Mouse (Mus musculus) pancreas, adult 10 weeks (tissue): ENCODE results near the gene Brms1. TPM values are rescaled to one million over a fixed set of nuclear protein-coding genes. Genes with fewer than 3 reads are reported as not detected.

ENCODE experiments used
- polyA plus RNA-seq: library from polyadenylated mRNA; stranded (reverse); fragments of 350-450 nt; fragmentation: Illumina TruSeq; extraction: RNeasy Lipid Tissue Mini Kit (QIAGEN cat#74804); gene quantifications from one replicate; pipeline ENCODE4 v1.2.3, GENCODE M21; 2015; ENCODE audit warnings: low read depth, low replicate concordance; ENCODE audit not compliant: insufficient read depth

Gene Brms1
- 5.6 TPM for polyA plus RNA-seq

DNA sequence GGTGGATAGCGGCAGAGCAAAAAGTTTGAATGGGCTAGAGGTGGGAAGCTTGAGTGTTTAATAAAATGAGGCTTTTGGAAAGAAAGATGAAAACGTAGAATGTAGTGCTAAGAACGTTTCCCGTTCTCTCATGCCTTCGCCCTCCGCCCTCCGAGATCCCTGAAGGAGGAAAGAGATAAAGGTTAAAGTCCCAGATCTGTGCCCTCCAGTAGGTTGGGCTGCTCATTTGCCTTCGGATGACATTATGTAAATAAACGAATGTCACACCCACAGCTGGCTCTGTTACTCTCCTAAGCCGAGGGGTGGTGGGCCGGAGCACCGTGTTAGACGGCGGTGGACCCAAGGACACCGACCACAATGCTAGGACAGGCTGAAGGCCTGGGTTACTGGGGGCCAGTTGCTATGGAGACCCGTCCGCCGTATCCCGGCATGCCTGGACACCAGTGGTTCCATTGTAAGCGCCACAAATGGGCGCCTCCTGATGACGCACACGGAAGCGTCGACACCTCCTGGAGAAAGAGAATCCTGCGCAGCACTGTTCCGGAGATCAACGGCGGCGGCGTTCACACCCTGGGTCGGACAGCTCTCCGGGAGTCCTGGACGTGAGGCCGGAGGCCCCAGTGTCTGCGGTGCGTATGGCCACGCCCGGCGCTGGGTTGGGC, at the start of gene Brms1:
Gene Brms1, plus strand, starts transcription at position 493 of the 662 bp plus-strand sequence.

DNA sequence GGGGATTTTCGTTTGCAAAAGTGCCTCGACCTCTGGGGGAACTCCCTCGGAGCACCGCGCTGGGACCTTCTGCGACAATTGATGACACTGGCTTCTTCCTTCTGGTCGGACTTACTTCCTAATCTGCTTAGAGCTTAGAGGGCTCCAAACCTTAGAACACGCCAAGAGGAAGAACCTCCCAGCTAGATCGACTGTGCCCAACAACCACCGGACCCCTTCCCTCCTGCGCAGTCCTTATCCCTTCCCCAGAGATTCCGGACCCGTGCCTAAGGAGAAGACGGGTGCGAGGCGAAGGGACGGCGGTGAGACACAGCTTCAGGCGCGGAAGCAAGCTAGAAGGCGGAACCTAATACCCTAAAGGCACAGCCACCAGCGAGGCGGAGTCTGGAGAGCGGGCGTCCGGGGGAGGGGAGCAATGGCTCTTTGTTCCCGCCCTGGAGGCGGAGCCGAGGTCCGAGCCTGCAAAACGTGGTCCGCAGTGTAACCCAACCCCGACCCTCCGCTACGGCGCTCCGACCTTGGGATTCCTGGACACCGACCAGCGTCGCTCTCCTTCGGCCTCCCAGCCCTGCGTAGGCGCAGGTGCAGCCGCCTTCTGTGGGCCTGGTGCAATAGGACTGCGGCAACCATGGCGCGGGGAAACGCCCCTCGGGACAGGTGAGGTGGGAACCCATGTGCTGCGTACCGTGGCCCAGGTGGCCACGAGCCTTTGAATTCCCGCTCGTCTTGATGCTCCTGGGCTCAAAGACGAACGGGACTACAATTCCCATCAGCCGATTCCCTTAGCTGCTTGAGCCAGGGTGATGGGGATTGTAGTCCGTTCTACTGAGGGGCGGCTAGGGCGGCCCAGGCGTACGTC, 17.3 kb upstream of the Brms1 start, which contains the start of gene Slc29a2:
Gene Slc29a2, plus strand, starts transcription at position 240 of the 859 bp plus-strand sequence.

GRCm38 (mm10) chr19:5038709-5039156, 2.4 kb upstream of the Brms1 start, which contains the start of the genes B4gat1 and AC124502.3:
B4gat1 (plus strand) TSS chr19:5038826.
AC124502.3 (plus strand) TSS chr19:5038891.

GRCm38 (mm10) chr19:5050047-5050905, 9.1 kb downstream of the Brms1 start, which contains the start of gene Rin1:
Rin1 (plus strand) TSS chr19:5050481.

GRCm38 (mm10) chr19:5067867-5068569, 26.9 kb downstream of the Brms1 start, which contains the start of gene Cd248:
Cd248 (plus strand) TSS chr19:5068078.

GRCm38 (mm10) chr19:5085145-5085863, 44.1 kb downstream of the Brms1 start, which contains the start of gene Tmem151a:
Tmem151a (minus strand) TSS chr19:5085531.

DNA sequence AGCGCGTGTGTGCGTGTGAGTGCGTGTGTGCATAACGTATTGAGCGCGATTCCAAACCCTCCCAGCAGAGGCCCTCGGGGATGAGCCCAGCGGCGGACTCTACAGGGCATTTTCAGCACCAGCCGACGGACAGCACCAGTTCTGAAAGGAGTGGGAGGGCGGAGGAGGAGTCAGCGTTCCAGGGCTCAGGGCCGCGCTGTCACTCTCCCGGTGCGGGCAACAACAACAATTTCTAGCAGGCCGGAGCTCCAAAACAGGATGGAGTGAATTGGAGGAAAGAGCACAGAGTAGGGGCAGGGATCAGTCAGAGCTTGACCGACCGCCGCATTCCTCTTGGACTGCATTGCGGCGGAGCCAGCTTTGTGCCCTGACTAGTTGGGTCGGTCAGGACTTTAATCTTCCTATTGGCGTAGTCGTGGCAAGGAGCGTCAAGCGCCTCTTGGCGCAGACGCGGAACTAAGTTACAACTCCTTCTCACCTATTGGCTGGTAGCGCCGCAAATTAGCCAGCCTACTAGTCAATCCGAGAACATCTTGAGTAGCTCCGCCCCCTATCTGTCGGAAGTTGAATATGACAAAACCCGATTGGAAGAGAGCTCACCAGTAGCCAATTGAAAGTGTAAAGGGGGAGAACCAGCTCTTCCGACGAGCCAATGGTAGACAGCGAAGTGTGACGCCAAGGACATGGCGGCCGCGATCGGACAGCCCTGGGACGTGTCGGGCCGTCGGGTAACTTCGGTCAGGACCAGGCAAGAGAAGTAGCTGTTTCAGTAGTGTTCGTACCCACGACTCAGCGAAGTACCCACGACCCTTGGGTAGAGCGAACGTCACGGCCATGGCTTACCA, 47.0 kb downstream of the Brms1 start, which contains the start of gene Yif1a:
Gene Yif1a, plus strand, starts transcription at position 655 of the 845 bp plus-strand sequence.

GRCm38 (mm10) chr19:5098363-5099143, 57.4 kb downstream of the Brms1 start, which contains the start of gene Cnih2:
Cnih2 (minus strand) TSS chr19:5098521.

Other genes with a start within 250 kb of the Brms1 start
- 7.2 TPM for gene Rbm4, start 247.5 kb upstream of the Brms1 start, polyA plus RNA-seq
- gene Gm21992, start 229.7 kb upstream of the Brms1 start, polyA plus RNA-seq, result 13.6 TPM
- 5.8 TPM for gene Rbm14, start 229.7 kb upstream of the Brms1 start, polyA plus RNA-seq
- gene Ccs, start 202.0 kb upstream of the Brms1 start, polyA plus RNA-seq, result 30.0 TPM
- not detected for gene Ccdc87, start 202.0 kb upstream of the Brms1 start, polyA plus RNA-seq
- 21.8 TPM for gene Ctsf, start 186.2 kb upstream of the Brms1 start, polyA plus RNA-seq
- not detected for gene Actn3, start 163.4 kb upstream of the Brms1 start, polyA plus RNA-seq
- gene Zdhhc24, start 162.7 kb upstream of the Brms1 start, polyA plus RNA-seq, result 1.8 TPM
- gene Bbs1, start 134.7 kb upstream of the Brms1 start, polyA plus RNA-seq, result 1.2 TPM
- 16.6 TPM for gene Dpp3, start 113.1 kb upstream of the Brms1 start, polyA plus RNA-seq
- gene Peli3, start 98.2 kb upstream of the Brms1 start, polyA plus RNA-seq, result 0.83 TPM
- 13.0 TPM for gene Mrpl11, start 79.2 kb upstream of the Brms1 start, polyA plus RNA-seq
- gene Npas4, start 51.0 kb upstream of the Brms1 start, polyA plus RNA-seq, result 0.54 TPM
- gene Slc29a2, start 17.5 kb upstream of the Brms1 start, polyA plus RNA-seq, result 1.0 TPM
- gene B4gat1, start 2.5 kb upstream of the Brms1 start, polyA plus RNA-seq, result 0.83 TPM
- 3.4 TPM for gene AC124502.3, start 2.5 kb upstream of the Brms1 start, polyA plus RNA-seq
- gene Rin1, start 9.1 kb downstream of the Brms1 start, polyA plus RNA-seq, result 2.4 TPM
- 15.5 TPM for gene Cd248, start 26.7 kb downstream of the Brms1 start, polyA plus RNA-seq
- gene Tmem151a, start 44.2 kb downstream of the Brms1 start, polyA plus RNA-seq, result 3.4 TPM
- gene Yif1a, start 47.2 kb downstream of the Brms1 start, polyA plus RNA-seq, result 17.2 TPM
- gene Cnih2, start 57.2 kb downstream of the Brms1 start, polyA plus RNA-seq, result 0.92 TPM
- gene Rab1b, start 65.7 kb downstream of the Brms1 start, polyA plus RNA-seq, result 28.5 TPM
- 5.4 TPM for gene Klc2, start 77.2 kb downstream of the Brms1 start, polyA plus RNA-seq
- gene Pacs1, start 231.8 kb downstream of the Brms1 start, polyA plus RNA-seq, result 3.9 TPM